Mouse (Mus musculus): ENCODE results near the gene Entpd4b. TPM values are rescaled to one million over a fixed set of nuclear protein-coding genes. Genes with fewer than 3 reads are reported as not detected.
"Not testable (repeated sequence)": the region's sequence is repeated elsewhere in the genome, so short reads cannot be mapped to it uniquely, and the experiment has no call there.

The Entpd4b gene
- total RNA-seq (2014; rRNA removed; ENCODE audit: low replicate concordance) = 19.8 and 30.4 TPM in 2 replicates
- polyA plus RNA-seq (2015; fragmentation: Nextera tagmentation; extraction: Ambion mirVana) = 17.2 and 17.7 TPM in 2 replicates

DNA sequence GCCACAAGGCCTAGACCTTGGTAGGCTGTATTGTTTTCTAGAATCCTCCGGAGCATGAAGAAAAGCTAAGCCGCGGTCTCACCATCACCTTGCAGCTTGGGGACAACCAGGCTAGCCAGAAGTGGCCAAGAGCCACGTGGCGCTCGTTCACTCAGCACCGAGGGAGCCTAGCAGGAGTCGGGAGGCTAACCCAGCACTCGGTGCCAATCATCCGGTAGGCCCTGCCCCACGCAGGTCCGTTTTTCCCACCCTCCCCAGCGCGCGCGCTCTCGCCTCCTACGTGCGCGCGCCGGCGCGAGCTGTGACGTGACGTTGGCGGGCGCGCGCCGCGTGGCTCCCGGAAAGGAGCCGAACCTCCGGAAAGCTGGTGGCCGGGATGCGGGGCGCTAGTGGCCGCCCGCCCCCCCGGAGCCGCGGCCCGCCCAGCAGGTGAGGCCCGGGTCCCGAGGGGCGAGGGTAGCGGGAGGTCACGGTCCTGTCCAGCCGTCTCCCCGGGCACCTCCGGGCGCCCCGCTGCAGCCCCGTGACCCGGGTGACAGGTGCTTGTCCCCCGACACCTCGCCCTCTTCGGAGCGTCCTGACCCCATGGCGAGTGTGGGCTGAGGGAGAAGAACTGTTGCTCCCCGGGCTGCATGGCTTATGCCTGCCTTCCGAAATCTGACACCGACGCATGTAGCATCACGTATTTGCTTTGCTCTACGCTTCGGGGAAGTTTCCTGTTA lies at the start of gene Entpd4b:
TSS of gene Entpd4b (plus strand) at position 315 of the 722 bp plus-strand sequence.
- not testable (repeated sequence) for H3K4me1 ChIP-seq (ENCODE audit: control insufficient read depth, insufficient read depth); H3K9ac ChIP-seq (replicated peaks; ENCODE audit: low read depth, low read length); H3K9me3 ChIP-seq (replicated peaks; ENCODE audit: control insufficient read depth, low read length); DNase-seq (ENCODE audit: low spot score); H3K36me3 ChIP-seq (replicated peaks; ENCODE audit: control insufficient read depth, insufficient read depth, low read length); H3K27me3 ChIP-seq (ENCODE audit: control insufficient read depth, insufficient read depth, low read length); H3K4me3 ChIP-seq (ENCODE audit: low read depth, low read length); H3K4me2 ChIP-seq (ENCODE audit: low read depth, low read length); H3K27ac ChIP-seq (ENCODE audit: low read depth)
- WGBS = no CpG with 5 or more reads among the region's 68 CpGs
- ATAC-seq (ENCODE audit: insufficient read depth, low read depth) = peak; percentile 94

DNA sequence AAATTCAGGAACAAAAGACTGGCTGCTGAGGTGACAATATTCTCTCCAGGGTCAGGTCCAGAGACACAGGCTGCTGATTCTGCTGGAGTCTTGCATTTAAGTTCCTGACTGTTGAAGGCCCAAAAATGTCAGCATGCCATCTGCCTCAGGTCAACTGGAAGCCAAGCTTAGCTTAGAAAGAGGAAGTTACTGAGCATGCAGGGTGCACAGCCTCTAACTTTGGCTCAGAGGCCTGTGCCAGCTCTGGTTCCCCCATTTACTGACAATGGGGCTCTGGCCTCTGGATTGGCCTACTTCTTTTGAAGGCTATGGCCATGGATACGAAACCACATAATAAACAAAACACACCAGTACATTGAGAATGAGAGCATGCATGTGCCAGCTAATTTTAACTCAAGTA lies 48.2 kb upstream of the Entpd4b start:
- not testable (repeated sequence) for H3K4me1 ChIP-seq (ENCODE audit: control insufficient read depth, insufficient read depth)

DNA sequence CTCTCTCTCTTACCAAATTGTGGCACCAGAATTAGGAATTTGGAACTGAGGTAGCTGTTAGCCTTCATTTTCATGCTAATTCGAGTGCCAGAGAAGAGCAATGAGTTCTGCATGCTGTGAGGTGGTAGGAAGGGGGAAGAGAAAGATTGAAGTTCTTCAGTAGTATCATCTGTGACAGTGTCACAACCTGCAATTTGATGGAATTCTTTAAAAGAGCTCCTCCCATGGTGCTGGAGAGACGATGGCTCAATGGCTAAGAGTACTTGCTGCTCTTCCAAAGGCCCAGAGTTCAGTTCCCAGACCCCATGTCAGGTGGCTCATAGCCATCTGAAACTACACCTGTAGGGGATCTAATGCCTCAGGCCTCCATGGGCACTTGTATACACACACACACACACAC lies 42.8 kb upstream of the Entpd4b start, which contains the start of gene Gm27179:
TSS of gene Gm27179 (minus strand) at position 101 of the 400 bp plus-strand sequence.
- not testable (repeated sequence) for H3K27me3 ChIP-seq (ENCODE audit: control insufficient read depth, insufficient read depth, low read length); DNase-seq (ENCODE audit: low spot score); H3K4me2 ChIP-seq (ENCODE audit: low read depth, low read length); H3K4me3 ChIP-seq (ENCODE audit: low read depth, low read length); ATAC-seq (ENCODE audit: insufficient read depth, low read depth); H3K9ac ChIP-seq (replicated peaks; ENCODE audit: low read depth, low read length); H3K27ac ChIP-seq (ENCODE audit: low read depth); H3K36me3 ChIP-seq (replicated peaks; ENCODE audit: control insufficient read depth, insufficient read depth, low read length); H3K9me3 ChIP-seq (replicated peaks; ENCODE audit: control insufficient read depth, low read length); H3K4me1 ChIP-seq (ENCODE audit: control insufficient read depth, insufficient read depth)
- WGBS = no CpG with 5 or more reads among the region's 2 CpGs

More for the DNA sequence above, 48.2 kb upstream of the Entpd4b start:
- H3K27ac ChIP-seq (ENCODE audit: low read depth); H3K36me3 ChIP-seq (replicated peaks; ENCODE audit: control insufficient read depth, insufficient read depth, low read length); H3K4me2 ChIP-seq (ENCODE audit: low read depth, low read length); H3K9me3 ChIP-seq (replicated peaks; ENCODE audit: control insufficient read depth, low read length); H3K4me3 ChIP-seq (ENCODE audit: low read depth, low read length); H3K9ac ChIP-seq (replicated peaks; ENCODE audit: low read depth, low read length); H3K27me3 ChIP-seq (ENCODE audit: control insufficient read depth, insufficient read depth, low read length); ATAC-seq (ENCODE audit: insufficient read depth, low read depth); DNase-seq (ENCODE audit: low spot score): not testable (repeated sequence)
- WGBS = no CpG with 5 or more reads among the region's 1 CpGs

DNA sequence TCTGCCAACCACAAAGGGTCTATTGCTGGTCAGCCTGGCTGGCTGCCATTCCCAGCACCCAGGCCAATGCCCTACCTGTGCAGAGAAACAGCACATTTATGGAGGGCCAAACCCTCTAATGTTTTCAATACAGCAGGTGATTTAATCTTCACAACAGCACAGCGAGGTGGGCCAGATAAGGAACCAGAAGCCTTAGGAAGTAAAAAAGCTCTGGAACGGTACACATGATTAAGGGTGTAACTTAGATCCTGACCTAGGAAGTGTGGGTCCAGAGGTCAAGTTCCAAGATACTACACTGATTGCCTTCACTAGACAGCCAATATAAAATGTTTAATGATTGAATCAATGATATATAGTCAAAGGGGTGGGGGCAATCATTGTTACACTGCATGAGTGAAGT lies 34.4 kb upstream of the Entpd4b start:
- not testable (repeated sequence) for H3K36me3 ChIP-seq (replicated peaks; ENCODE audit: control insufficient read depth, insufficient read depth, low read length); H3K9ac ChIP-seq (replicated peaks; ENCODE audit: low read depth, low read length); H3K4me2 ChIP-seq (ENCODE audit: low read depth, low read length); ATAC-seq (ENCODE audit: insufficient read depth, low read depth); H3K9me3 ChIP-seq (replicated peaks; ENCODE audit: control insufficient read depth, low read length); H3K4me3 ChIP-seq (ENCODE audit: low read depth, low read length); H3K27me3 ChIP-seq (ENCODE audit: control insufficient read depth, insufficient read depth, low read length); DNase-seq (ENCODE audit: low spot score); H3K27ac ChIP-seq (ENCODE audit: low read depth); H3K4me1 ChIP-seq (ENCODE audit: control insufficient read depth, insufficient read depth)
- WGBS = no CpG with 5 or more reads among the region's 2 CpGs

DNA sequence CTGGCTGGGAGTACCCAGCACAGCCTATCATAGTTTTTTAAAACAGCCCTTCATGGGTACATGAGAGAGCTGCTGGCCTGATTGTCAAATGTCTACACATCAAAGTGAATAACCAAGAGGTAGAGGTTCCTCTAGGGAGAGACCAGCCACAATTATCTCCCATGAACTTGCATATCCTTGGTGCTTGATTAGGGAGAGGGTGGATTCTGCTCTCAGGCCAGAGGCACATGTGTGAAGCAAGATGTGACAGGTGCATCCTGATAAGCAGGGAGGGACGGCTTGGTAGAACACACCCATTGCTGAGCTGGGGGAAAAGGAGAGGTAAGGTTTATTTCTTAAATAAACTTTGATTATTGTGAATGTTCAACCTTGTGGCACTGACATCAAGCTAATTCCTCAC lies 32.2 kb upstream of the Entpd4b start:
- WGBS = no CpG with 5 or more reads among the region's 1 CpGs
- H3K4me1 ChIP-seq (ENCODE audit: control insufficient read depth, insufficient read depth); ATAC-seq (ENCODE audit: insufficient read depth, low read depth): not testable (repeated sequence)

DNA sequence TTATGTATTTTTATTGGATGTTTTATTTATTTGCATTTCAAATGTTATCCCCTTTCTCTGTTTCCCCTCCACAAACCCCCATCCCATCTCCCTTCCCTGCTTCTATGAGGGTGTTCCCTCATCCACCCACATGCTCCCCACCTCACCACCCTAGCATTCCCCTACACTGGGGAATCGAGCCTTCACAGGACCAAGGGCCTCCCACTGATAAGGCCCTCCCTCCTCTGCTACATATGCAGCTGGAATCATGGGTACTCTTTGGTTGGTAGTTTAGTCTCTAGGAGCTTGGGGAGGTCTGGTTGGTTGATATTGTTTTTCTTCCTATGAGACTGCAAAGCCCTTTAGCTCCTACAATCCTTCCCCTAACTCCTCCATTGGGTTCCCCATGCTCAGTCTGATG lies 29.0 kb upstream of the Entpd4b start:
- not testable (repeated sequence) for H3K4me3 ChIP-seq (ENCODE audit: low read depth, low read length); H3K9me3 ChIP-seq (replicated peaks; ENCODE audit: control insufficient read depth, low read length); H3K9ac ChIP-seq (replicated peaks; ENCODE audit: low read depth, low read length); H3K4me1 ChIP-seq (ENCODE audit: control insufficient read depth, insufficient read depth); ATAC-seq (ENCODE audit: insufficient read depth, low read depth); H3K27ac ChIP-seq (ENCODE audit: low read depth); H3K27me3 ChIP-seq (ENCODE audit: control insufficient read depth, insufficient read depth, low read length); H3K36me3 ChIP-seq (replicated peaks; ENCODE audit: control insufficient read depth, insufficient read depth, low read length); H3K4me2 ChIP-seq (ENCODE audit: low read depth, low read length); DNase-seq (ENCODE audit: low spot score)
- WGBS = no CpG with 5 or more reads among the region's 1 CpGs

More for the DNA sequence above, 32.2 kb upstream of the Entpd4b start:
- H3K9me3 ChIP-seq (replicated peaks; ENCODE audit: control insufficient read depth, low read length); H3K9ac ChIP-seq (replicated peaks; ENCODE audit: low read depth, low read length); H3K4me3 ChIP-seq (ENCODE audit: low read depth, low read length); H3K27ac ChIP-seq (ENCODE audit: low read depth); H3K27me3 ChIP-seq (ENCODE audit: control insufficient read depth, insufficient read depth, low read length); H3K36me3 ChIP-seq (replicated peaks; ENCODE audit: control insufficient read depth, insufficient read depth, low read length); DNase-seq (ENCODE audit: low spot score); H3K4me2 ChIP-seq (ENCODE audit: low read depth, low read length): not testable (repeated sequence)

DNA sequence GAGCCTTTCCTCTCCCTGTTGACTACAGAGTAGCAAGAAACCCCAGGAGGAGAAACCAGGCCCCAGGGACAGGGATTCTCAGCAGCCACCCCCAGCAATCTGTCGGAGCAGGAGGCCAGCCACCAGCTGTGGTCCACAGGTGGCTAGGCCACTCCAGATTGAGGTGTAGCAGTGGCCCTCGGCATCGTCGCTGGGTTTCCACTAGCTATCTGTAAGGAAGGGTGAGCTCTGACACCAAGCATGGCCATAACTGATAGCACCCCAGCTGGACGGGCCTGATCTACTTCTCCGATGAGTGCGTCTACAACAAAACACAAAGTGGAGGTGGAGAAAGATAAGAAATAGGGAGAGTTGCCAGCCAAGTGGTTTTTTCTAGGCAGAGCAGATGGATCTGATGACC lies 18.7 kb upstream of the Entpd4b start:
- not testable (repeated sequence) for DNase-seq (ENCODE audit: low spot score); H3K4me2 ChIP-seq (ENCODE audit: low read depth, low read length); ATAC-seq (ENCODE audit: insufficient read depth, low read depth); H3K27ac ChIP-seq (ENCODE audit: low read depth); H3K27me3 ChIP-seq (ENCODE audit: control insufficient read depth, insufficient read depth, low read length); H3K9ac ChIP-seq (replicated peaks; ENCODE audit: low read depth, low read length); H3K4me3 ChIP-seq (ENCODE audit: low read depth, low read length); H3K36me3 ChIP-seq (replicated peaks; ENCODE audit: control insufficient read depth, insufficient read depth, low read length); H3K4me1 ChIP-seq (ENCODE audit: control insufficient read depth, insufficient read depth); H3K9me3 ChIP-seq (replicated peaks; ENCODE audit: control insufficient read depth, low read length)
- WGBS = no CpG with 5 or more reads among the region's 7 CpGs

DNA sequence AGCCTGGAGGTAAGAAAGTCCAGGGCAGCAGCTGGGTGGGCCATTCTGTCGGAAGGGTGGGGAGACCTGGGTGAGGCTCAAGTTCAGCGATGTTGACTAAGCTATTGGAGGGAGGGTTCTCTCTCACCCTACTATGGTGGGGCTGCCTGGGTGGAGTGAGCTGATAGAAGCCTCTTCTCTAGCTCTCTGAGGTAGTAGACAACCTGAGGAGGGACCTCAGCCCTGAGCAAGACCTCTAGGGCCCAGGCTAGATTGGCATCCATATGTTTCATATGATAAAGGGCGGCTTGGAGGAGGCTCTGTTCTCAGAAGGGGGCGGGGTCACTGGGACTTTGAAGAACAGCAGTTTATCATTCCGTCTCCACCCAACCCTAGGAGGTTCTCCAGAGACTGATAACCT lies 15.1 kb upstream of the Entpd4b start:
- H3K9ac ChIP-seq (replicated peaks; ENCODE audit: low read depth, low read length); H3K4me2 ChIP-seq (ENCODE audit: low read depth, low read length); H3K27me3 ChIP-seq (ENCODE audit: control insufficient read depth, insufficient read depth, low read length); ATAC-seq (ENCODE audit: insufficient read depth, low read depth); H3K36me3 ChIP-seq (replicated peaks; ENCODE audit: control insufficient read depth, insufficient read depth, low read length); DNase-seq (ENCODE audit: low spot score); H3K4me3 ChIP-seq (ENCODE audit: low read depth, low read length); H3K9me3 ChIP-seq (replicated peaks; ENCODE audit: control insufficient read depth, low read length); H3K27ac ChIP-seq (ENCODE audit: low read depth); H3K4me1 ChIP-seq (ENCODE audit: control insufficient read depth, insufficient read depth): not testable (repeated sequence)
- WGBS = no CpG with 5 or more reads among the region's 5 CpGs

DNA sequence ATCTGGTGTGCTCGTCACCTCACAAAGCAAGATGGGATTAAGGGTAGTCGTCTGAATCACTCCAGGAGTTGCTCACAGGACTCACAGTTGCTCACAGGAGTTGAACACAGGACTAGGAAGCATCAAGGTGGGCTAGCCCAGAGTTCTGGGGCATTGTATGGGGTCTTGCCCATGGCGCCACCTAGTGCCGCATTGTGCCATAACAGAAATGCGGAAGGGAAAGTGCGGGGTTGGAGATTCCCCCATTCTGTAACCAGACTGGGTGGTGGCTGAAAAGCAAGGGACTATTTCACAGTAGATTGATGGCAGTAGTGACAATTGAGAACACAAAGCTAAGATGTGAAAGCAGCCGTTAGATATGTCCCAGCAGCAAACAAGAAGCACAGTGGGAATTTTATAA lies 12.5 kb upstream of the Entpd4b start:
- not testable (repeated sequence) for H3K4me1 ChIP-seq (ENCODE audit: control insufficient read depth, insufficient read depth); H3K27me3 ChIP-seq (ENCODE audit: control insufficient read depth, insufficient read depth, low read length); H3K36me3 ChIP-seq (replicated peaks; ENCODE audit: control insufficient read depth, insufficient read depth, low read length); H3K4me2 ChIP-seq (ENCODE audit: low read depth, low read length); H3K9ac ChIP-seq (replicated peaks; ENCODE audit: low read depth, low read length); H3K9me3 ChIP-seq (replicated peaks; ENCODE audit: control insufficient read depth, low read length); H3K4me3 ChIP-seq (ENCODE audit: low read depth, low read length); ATAC-seq (ENCODE audit: insufficient read depth, low read depth); H3K27ac ChIP-seq (ENCODE audit: low read depth); DNase-seq (ENCODE audit: low spot score)
- no CpG with 5 or more reads among the region's 7 CpGs for WGBS

All from heart, postnatal 0 days (tissue).